Mouse (Mus musculus) cortical plate, adult 2 months (tissue): ENCODE data around the gene Saa4. TPM values are rescaled to one million over a fixed set of nuclear protein-coding genes. Genes with fewer than 3 reads are reported as not detected.
"Not testable (repeated sequence)": the region's sequence is repeated elsewhere in the genome, so short reads cannot be mapped to it uniquely, and the experiment has no call there.

Experiments used
- H3K27ac ChIP-seq: fragments of 200-500 bp; 2 replicates; pipeline ENCODE4 v1.5.1; 2012; ENCODE audit warnings: low read length, control low read depth, inconsistent platforms; ENCODE audit not compliant: insufficient read depth
- H3K4me1 ChIP-seq: fragments of 200-500 bp; 2 replicates; pipeline ENCODE4 v1.6.1; 2011; ENCODE audit warnings: low read length; ENCODE audit not compliant: control insufficient read depth, insufficient read depth
- H3K4me3 ChIP-seq: fragments of 200-500 bp; 2 replicates; pipeline ENCODE4 v1.5.1; 2011; ENCODE audit warnings: mild to moderate bottlenecking, low read length, control low read depth; ENCODE audit not compliant: insufficient read depth
- CTCF ChIP-seq: fragments of 200-500 bp; IDR thresholded peaks from 2 replicates; pipeline ENCODE4 v1.5.1; 2011; ENCODE audit warnings: mild to moderate bottlenecking, control low read depth, low read length; ENCODE audit not compliant: insufficient read depth; ENCODE audit errors: extremely low read depth
- POLR2A ChIP-seq: fragments of 200-500 bp; IDR thresholded peaks from 2 replicates; pipeline ENCODE4 v1.6.1; 2011; ENCODE audit warnings: mild to moderate bottlenecking, low read length, control low read depth; ENCODE audit not compliant: insufficient read depth; ENCODE audit errors: extremely low read depth
- polyA plus RNA-seq: library from polyadenylated mRNA; depleted of rRNA; stranded (reverse); fragments of >200 nt; gene quantifications from 2 replicates; pipeline ENCODE4 v1.2.3, GENCODE M21; 2012

Gene Saa4
- polyA plus RNA-seq, 1 experiment, result not detected

GRCm38 (mm10) chr7:46745816-46746215 lies 13.4 kb upstream of the Saa4 start:
- TF ChIP-seq POLR2A (no peak), CTCF (no peak)
- no peak overlapping the region for H3K27ac ChIP-seq
- no peaks in the 10 kb centered on the region for H3K4me1 ChIP-seq
- no peak overlapping the region for H3K4me3 ChIP-seq

GRCm38 (mm10) chr7:46742880-46743279 lies 10.5 kb upstream of the Saa4 start, which contains the start of gene Saa1:
TSS of gene Saa1 (minus strand) at chr7:46742980.
- H3K4me1 ChIP-seq, H3K27ac ChIP-seq, H3K4me3 ChIP-seq: not testable (repeated sequence)

GRCm38 (mm10) chr7:46740041-46740440 lies 7.6 kb upstream of the Saa4 start:
- not testable (repeated sequence) for H3K4me1 ChIP-seq, H3K27ac ChIP-seq, H3K4me3 ChIP-seq

GRCm38 (mm10) chr7:46738561-46739460 lies 6.4 kb upstream of the Saa4 start:
- TF ChIP-seq CTCF (no peak), POLR2A (no peak)
- Histone ChIP-seq H3K4me3 (no peak overlapping the region), H3K27ac (no peak overlapping the region), H3K4me1 (no peaks in the 10 kb centered on the region)

GRCm38 (mm10) chr7:46734983-46735382 lies 2.6 kb upstream of the Saa4 start:
- Histone ChIP-seq H3K4me1 (no peaks in the 10 kb centered on the region), H3K4me3 (no peak overlapping the region), H3K27ac (no peak overlapping the region)
- TF ChIP-seq POLR2A, result no peak
- TF ChIP-seq CTCF, result no peak

- no peak for TF ChIP-seq CTCF
- TF ChIP-seq POLR2A, result no peak
- H3K27ac ChIP-seq, result no peak overlapping the region
- peaks cover 5% of the 10 kb centered on the region; the same call in 1 of the 2 replicates for H3K4me1 ChIP-seq
- no peak overlapping the region for H3K4me3 ChIP-seq
Measured at GRCm38 (mm10) chr7:46727584-46727983, 4.8 kb downstream of the Saa4 start.

DNA sequence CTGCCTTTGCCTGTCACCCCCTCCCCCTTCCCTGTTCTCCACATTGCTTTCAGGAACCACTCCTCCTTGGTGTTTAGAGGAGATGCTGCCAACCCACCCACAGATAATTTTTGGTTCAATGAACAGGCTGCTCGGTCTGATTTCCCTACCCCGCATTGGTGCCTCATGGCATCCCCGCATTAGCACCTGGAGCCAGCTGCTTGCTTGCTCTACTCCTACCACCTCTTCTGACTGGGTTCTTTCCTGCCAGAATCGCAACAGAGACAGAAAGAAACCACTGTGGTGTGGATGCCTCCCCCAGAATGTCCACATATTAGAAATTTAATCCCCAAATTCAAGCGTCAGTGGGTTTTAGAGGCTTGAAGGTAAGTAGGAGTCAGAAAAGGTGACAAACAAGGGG lies 8.0 kb downstream of the Saa4 start:
- no peak for TF ChIP-seq POLR2A
- TF ChIP-seq CTCF, result no peak
- no peak overlapping the region for H3K4me3 ChIP-seq
- H3K4me1 ChIP-seq, result peaks cover 6% of the 10 kb centered on the region; the same call in 1 of the 2 replicates
- no peak overlapping the region for H3K27ac ChIP-seq

- no peak overlapping the region for H3K4me3 ChIP-seq
- no peak overlapping the region for H3K27ac ChIP-seq
- H3K4me1 ChIP-seq, result peaks cover 7% of the 10 kb centered on the region; the same call in 1 of the 2 replicates
- no peak for TF ChIP-seq CTCF
- no peak for TF ChIP-seq POLR2A
Measured at GRCm38 (mm10) chr7:46723849-46724248, 8.6 kb downstream of the Saa4 start.

DNA sequence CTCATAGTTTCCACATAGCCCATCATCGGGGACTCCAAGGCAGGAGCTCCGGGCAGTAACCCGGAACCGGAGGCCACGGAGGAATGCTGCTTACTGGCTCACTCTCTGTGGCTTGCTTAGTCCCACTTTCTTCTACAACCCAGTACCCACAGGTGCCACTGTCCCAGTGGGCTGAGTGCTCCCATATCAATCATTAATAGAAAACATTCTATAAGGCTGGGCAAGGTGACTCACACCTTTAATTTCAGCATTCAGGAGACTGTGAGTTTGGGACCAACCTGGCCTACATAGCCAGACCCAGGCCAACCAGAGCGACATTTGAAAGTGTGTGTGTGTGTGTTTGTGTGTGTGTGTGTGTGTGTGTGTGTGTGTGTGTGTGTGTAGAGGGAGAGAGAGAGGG lies 9.0 kb downstream of the Saa4 start:
- H3K27ac ChIP-seq, result no peak overlapping the region
- no peak overlapping the region for H3K4me3 ChIP-seq
- peaks cover 7% of the 10 kb centered on the region; the same call in 1 of the 2 replicates for H3K4me1 ChIP-seq
- no peak for TF ChIP-seq CTCF
- no peak for TF ChIP-seq POLR2A

DNA sequence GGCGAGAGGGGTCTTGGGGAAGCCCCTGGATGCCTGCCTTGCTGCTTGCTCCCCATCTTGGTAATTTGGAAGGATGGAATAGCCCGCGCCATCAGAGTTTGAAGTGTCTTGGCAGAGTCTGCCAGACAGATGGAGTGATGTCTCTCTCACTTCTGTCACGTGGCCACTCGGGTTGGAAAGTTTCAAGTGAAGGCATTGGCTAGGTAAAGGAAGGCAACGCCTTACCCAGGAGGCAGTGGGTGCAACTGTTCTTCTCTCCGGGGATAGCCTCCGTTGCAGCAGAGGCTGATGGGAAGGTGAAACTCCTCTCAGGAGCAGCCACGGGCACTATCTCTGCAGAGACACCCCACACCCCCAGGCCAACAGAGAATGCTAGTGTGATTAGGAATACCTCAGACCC lies 11.9 kb downstream of the Saa4 start:
- no peak overlapping the region for H3K4me3 ChIP-seq
- TF ChIP-seq POLR2A, result no peak
- TF ChIP-seq CTCF, result no peak

More for the DNA sequence above, 11.9 kb downstream of the Saa4 start:
- Histone ChIP-seq H3K27ac (no peak overlapping the region), H3K4me1 (peaks cover 5% of the 10 kb centered on the region; the same call in 1 of the 2 replicates)
